Mouse (Mus musculus) thymus, adult 18-20 months (tissue): Measurements from ENCODE around the gene Pramef20.
"Not testable (repeated sequence)": the region's sequence is repeated elsewhere in the genome, so short reads cannot be mapped to it uniquely, and the experiment has no call there.

Experiments used
- DNase-seq, 2 experiments: peaks; one replicate each; pipeline ENCODE4 v3.0.0; 2022; ENCODE audit warnings: mixed read lengths in 2 of 2

The Pramef20 gene

GRCm38 (mm10) chr4:144377911-144378310, at the start of gene Pramef20:
Pramef20 (minus strand) TSS chr4:144377933.
- no peak for DNase-seq

- DNase-seq = no peak
These were observed 46.9 kb upstream of the Pramef20 start for GRCm38 (mm10) chr4:144424590-144424989.

- DNase-seq = no peak
These were observed 42.9 kb upstream of the Pramef20 start for GRCm38 (mm10) chr4:144420644-144421043.

GRCm38 (mm10) chr4:144408290-144408689, 30.6 kb upstream of the Pramef20 start, which contains the start of gene Pramef12:
Pramef12 (minus strand) TSS chr4:144408464.
- DNase-seq = no peak

GRCm38 (mm10) chr4:144406261-144406660, 28.5 kb upstream of the Pramef20 start:
- DNase-seq = no peak

GRCm38 (mm10) chr4:144404456-144405086, 26.8 kb upstream of the Pramef20 start:
- DNase-seq = peak in 1 of 2 experiments; percentile 3

- DNase-seq = no peak
These were observed 25.0 kb upstream of the Pramef20 start for GRCm38 (mm10) chr4:144402712-144403111.

GRCm38 (mm10) chr4:144396316-144396715, 18.6 kb upstream of the Pramef20 start:
- DNase-seq = no peak

GRCm38 (mm10) chr4:144357642-144358041, 20.1 kb downstream of the Pramef20 start, which contains the start of gene Gm13119:
Gm13119 (plus strand) TSS chr4:144357942.
- DNase-seq = not testable (repeated sequence)

- not testable (repeated sequence) for DNase-seq
These were observed 41.9 kb downstream of the Pramef20 start for GRCm38 (mm10) chr4:144335856-144336255.

- not testable (repeated sequence) for DNase-seq
These were observed 47.8 kb downstream of the Pramef20 start, which contains the start of gene Gm13128 for GRCm38 (mm10) chr4:144329949-144330348. Gm13128 (plus strand) TSS chr4:144330249.
